Mouse (Mus musculus) E14TG2a.4 (cell line): ENCODE results near the gene Snx18.

Source experiments
- CTCF ChIP-seq: conservative IDR thresholded peaks from 2 replicates; pipeline ENCODE4 v1.5.1; 2014; ENCODE audit warnings: low read length
- NANOG ChIP-seq: IDR thresholded peaks from 2 replicates; pipeline ENCODE4 v1.6.1; 2014; ENCODE audit warnings: borderline replicate concordance, low read length, mixed read lengths
- POU5F1 ChIP-seq: IDR thresholded peaks from 2 replicates; pipeline ENCODE4 v1.6.1; 2014; ENCODE audit warnings: low read length, borderline replicate concordance

GRCm38 (mm10) chr13:113589499-113589898 lies 28.9 kb downstream of the Snx18 start:
- no peak for TF ChIP-seq CTCF
- no peak for TF ChIP-seq POU5F1
- no peak for TF ChIP-seq NANOG
